Mouse (Mus musculus) right cerebral cortex, postnatal 36 days (tissue): ENCODE measurements around the gene Il25.

Source experiments
- DNase-seq, 2 experiments: peaks; one replicate each; pipeline ENCODE4 v3.0.0; 2022; ENCODE audit warnings: low spot score in 2 of 2, mixed read lengths in 1 of 2

The Il25 gene

DNA sequence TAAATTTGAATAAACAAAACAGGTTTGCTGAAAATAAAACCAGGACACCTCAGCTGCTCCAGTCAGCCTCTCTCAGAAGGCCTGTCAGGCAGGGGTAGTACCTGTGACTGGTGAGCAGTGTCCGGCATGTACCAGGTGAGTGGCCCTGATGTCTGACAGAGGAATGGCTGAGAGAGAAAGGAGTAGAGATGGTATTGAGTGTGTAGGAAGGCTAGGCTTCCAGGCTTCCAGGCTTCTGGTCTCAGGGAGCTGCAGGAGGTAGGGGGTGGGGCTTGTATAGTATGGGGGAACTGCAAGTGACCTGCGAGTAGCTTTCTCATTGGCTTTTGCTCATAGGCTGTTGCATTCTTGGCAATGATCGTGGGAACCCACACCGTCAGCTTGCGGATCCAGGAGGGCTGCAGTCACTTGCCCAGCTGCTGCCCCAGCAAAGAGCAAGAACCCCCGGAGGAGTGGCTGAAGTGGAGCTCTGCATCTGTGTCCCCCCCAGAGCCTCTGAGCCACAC, at the start of gene Il25:
Gene Il25 (plus strand): TSS at position 51 of the 506 bp plus-strand sequence.
- no peak for DNase-seq

- peak; percentile 55 to 60 for DNase-seq
These were observed 49.1 kb upstream of the Il25 start, which contains the start of the genes Bcl2l2 and Gm20521 for GRCm38 (mm10) chr14:54883154-54884021. Gene Bcl2l2, plus strand, starts transcription at chr14:54883377. Gene Gm20521, plus strand, starts transcription at chr14:54883441.

DNA sequence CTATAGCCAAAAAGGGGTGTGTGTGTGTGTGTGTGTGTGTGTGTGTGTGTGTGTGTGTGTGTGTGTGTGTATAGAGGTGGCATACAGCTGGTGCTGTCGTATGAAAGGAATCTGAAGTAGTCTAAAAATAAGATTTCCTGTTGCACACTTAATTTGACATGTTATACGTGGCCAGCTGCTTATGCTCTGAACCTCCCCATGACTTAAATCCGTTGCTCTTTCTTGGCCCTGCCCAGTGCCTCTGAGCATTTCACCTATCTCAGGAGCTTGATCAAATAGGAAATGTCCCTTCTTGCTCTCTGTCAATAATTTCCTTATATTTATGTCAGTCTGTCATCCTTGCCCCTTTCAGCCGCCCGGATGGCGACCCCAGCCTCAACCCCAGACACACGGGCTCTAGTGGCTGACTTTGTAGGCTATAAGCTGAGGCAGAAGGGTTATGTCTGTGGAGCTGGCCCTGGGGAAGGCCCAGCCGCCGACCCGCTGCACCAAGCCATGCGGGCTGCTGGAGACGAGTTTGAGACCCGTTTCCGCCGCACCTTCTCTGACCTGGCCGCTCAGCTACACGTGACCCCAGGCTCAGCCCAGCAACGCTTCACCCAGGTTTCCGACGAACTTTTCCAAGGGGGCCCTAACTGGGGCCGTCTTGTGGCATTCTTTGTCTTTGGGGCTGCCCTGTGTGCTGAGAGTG, 48.3 kb upstream of the Il25 start:
- DNase-seq: no peak

DNA sequence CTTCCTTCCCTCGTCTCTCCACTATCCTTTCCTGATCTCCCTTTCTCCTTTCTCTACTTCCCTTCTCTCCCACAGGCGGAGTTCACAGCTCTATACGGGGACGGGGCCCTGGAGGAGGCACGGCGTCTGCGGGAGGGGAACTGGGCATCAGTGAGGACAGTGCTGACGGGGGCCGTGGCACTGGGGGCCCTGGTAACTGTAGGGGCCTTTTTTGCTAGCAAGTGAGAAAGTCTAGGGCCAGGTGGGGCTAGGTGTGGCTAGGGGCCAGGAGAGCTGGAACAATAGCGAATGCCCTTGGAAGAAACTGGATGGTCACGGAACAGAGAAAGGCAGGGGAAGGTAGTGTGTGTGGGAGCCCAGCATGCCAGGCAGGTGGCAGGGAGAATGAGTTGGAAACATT, 47.2 kb upstream of the Il25 start:
- no peak for DNase-seq

DNA sequence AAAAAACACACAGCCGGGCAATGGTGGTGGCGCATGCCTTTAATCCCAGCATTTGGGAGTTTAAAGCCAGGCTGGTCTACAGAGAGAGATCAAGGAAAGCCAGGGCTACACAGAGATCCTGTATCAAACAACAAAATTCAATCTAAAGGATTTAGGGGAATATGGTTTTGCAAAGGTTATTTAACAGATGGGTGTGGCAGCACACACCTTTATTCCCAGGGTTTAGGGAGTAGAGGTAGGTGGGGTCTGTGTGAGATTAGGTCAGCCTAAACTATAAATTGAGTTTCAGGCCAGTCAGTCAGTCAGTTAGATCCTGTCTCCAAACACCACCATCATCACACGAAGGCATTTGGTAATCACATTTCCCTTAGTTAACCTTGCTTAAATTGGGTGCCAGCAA, 40.3 kb upstream of the Il25 start, which contains the start of gene Pabpn1:
Gene Pabpn1 (plus strand): TSS at position 301 of the 400 bp plus-strand sequence.
- no peak for DNase-seq

GRCm38 (mm10) chr14:54893651-54894181, 38.8 kb upstream of the Il25 start:
- DNase-seq: peak; percentile 98 to 100

- DNase-seq: peak in 1 of 2 experiments; percentile 41
These were observed 38.0 kb upstream of the Il25 start for GRCm38 (mm10) chr14:54894296-54895151.

- no peak for DNase-seq
These were observed 35.0 kb upstream of the Il25 start for GRCm38 (mm10) chr14:54897445-54897844.

GRCm38 (mm10) chr14:54900383-54900782, 32.1 kb upstream of the Il25 start:
- peak; percentile 60 to 72 for DNase-seq

- no peak for DNase-seq
These were observed 28.9 kb upstream of the Il25 start for GRCm38 (mm10) chr14:54903641-54904040.

DNA sequence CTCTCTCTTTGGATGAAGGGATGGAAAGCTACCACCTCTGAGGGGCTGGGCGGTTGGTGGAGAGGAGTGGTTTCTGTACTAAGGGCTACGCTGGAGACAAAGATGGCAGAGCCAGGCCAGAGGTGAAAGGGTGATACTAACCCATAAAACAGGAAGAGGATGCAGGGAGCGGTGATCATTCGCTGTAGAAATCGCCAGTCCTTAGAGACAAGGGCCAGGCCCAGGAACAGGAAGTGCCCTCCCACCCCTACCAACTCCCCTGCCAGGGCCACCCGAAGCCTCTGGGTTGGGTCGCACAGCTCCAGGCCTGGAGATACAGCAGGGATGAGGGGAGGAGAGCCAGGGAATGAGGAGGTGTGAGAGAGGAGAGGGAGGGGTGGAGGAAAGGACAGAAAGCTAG, 23.8 kb upstream of the Il25 start:
- DNase-seq: no peak

GRCm38 (mm10) chr14:54912109-54912850, 20.2 kb upstream of the Il25 start:
- no peak for DNase-seq

GRCm38 (mm10) chr14:54912886-54913285, 19.6 kb upstream of the Il25 start, which contains the start of gene Slc22a17:
Gene Slc22a17, minus strand, starts transcription at chr14:54913132.
- peak; percentile 79 to 82 for DNase-seq

DNA sequence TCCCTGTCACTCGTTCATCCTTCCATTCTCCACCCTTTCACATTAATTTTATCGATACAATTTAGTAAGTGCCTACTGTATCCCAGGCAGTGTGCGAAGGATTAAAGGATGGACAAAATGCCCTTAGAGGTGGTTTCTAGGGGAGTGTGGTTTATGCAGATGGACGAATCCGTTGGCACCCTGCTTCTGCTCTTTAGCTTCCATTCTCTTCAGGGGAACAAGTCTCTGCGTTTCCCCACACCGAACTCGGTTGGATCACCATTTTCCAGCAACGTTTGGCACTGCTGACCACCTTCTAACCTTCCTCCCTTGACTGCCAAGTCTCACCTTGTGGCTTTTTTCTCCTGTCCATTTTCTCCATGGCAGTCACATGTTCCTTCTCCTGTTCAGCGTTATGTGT, 19.2 kb upstream of the Il25 start:
- DNase-seq: no peak

DNA sequence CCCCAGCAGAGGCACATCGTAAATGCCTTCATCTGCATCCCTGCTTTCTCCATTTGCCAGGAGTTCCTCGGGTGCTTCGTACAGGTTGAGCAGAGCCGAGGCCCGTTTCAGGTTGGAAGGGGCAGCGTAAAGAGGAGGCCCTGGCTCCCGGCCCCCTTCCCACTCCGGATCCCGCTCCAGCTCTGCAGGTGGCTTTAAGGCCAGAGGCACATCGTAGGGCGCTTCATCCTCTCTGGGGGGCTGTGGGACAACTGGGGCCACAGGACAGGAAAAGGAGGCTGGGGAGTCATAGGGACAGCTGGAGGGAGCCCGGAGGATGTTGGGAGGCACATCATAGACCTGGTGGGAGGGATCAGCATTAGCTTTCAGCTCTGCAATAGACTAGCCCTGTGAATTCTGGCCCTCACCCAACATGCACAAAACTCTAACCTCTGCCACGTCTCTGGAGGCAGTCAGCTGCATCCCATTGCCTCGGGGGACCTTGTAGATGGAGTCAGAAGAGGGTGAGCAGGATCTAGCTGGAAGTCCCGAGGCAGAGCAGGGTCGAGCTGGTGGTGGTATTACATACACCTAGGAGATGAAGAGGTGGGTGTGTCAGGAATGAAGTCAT, 12.3 kb upstream of the Il25 start:
- no peak for DNase-seq

- no peak for DNase-seq
These were observed 7.7 kb upstream of the Il25 start for GRCm38 (mm10) chr14:54924641-54925348.

DNA sequence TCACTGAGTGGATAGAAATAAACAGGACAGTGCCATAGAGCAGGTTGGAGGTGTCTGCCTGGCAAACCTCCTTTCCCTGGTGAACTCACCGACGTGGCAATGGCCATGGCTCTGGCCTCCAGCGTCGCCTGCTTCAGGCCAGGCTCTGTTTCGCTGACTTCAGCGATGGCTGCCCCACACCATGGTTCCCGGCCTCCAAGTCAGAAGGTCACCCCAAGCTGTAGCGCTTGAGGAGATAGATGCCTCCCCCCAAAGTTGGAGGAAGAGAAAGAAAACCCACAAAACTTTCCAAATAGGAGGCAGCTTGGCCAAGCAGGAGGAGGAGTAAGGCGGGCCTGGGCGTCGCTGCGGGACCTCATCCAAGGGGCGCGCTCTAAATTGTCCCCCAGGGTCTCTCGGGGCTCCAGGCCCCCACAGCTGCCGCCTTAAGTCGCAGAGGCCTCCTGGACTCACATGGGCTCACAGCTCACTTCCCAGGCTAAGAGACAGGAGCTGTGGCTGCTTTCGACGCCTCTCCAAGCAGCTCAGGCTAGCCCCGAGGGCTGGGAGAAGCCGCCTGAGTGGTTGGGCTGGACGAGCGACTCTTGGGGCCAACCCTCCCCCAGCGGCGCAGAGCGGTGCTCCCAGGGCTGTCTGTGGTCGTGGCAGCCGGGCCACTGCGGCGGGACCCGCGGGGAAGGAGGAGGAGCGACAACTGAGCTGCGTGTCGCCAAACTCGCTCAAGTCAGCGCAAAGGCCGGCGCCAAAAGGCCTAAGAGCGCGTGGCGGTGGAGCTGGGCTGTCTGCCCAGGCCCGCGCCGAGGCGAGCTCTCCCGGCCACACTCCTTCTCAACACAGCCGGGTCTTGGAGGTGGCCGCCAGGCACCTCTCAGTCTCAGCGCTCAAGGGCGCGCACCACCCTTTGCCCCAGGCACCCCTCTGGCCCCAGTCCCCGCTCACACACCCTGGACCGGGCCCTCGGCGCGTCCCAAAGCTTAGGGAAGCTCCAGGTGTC, 6.8 kb upstream of the Il25 start, which contains the start of gene Efs:
Gene Efs (minus strand): TSS at position 778 of the 994 bp plus-strand sequence.
- DNase-seq: no peak
